Mouse (Mus musculus): ENCODE results near the gene Samd8. TPM values are rescaled to one million over a fixed set of nuclear protein-coding genes. Genes with fewer than 3 reads are reported as not detected.
A peak's percentile ranks its signal among the peaks of the same experiment; 100 is the strongest.

Samd8 gene
- total RNA-seq, 1 experiment: 31.4 TPM

DNA sequence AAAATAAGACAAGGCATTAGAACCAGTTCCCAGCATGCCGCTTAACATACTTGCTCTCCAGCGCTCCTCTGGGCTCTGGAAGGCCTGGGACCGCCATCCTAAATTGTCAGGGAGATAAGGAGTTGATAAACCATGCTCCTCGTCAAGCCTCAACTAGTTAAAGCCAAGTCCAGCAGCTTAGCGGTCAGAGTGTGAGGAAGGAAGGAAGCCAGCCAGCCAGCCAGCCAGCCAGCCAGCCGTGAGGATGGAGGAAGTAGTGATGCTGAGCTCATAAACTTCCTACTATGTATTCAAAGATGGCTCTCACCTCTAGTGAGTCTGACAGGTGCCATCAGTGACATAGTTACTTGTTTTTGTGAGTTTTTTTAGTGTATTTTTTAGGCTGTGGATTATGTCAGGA is 92.9 kb downstream of the Samd8 start:
- TF ChIP-seq ZC3H11A (IDR thresholded peaks at IDR 0.05; ENCODE audit: borderline replicate concordance, low read depth, low read length): no peak
- TF ChIP-seq CHD2 (IDR thresholded peaks at IDR 0.05; ENCODE audit: low read depth, low read length): no peak
- TF ChIP-seq MAFK (IDR thresholded peaks at IDR 0.05; ENCODE audit: insufficient read depth, low read depth, low read length): no peak
- Histone ChIP-seq H3K4me1 (ENCODE audit: control insufficient read depth in 2 of 2, insufficient read depth in 2 of 2, low read length in 2 of 2, poor library complexity in 1 of 2) (0 out of 4 replicates have a peak, but pooled peaks cover 0 to 2% of the 10 kb centered on the region in 2 experiments), H3K36me3 (ENCODE audit: control insufficient read depth, insufficient read depth, low read length, poor library complexity, severe bottlenecking) (peaks cover 64% of the 10 kb centered on the region), H3K27ac (ENCODE audit: insufficient read depth, low read depth, low read length, poor library complexity, severe bottlenecking) (no peak overlapping the region), H3K9me3 (ENCODE audit: control insufficient read depth, insufficient read depth, low read depth, low read length) (no peaks in the 10 kb centered on the region), H3K9ac (ENCODE audit: insufficient read depth, low read depth, low read length, poor library complexity, severe bottlenecking) (no peak overlapping the region), H3K4me3 (ENCODE audit: insufficient read depth in 1 of 2, low read depth in 1 of 2, low read length in 2 of 2, poor library complexity in 1 of 2, severe bottlenecking in 1 of 2) (no peak overlapping the region)
- in situ Hi-C loops (cut with MboI; ENCODE audit: low sequenced_read_pairs in 2 of 2, unreplicated experiment in 2 of 2): no loop called here
- no peak for DNase-seq (ENCODE audit: low read depth, low spot score)

GRCm38 (mm10) chr14:21846827-21847380 is 96.6 kb downstream of the Samd8 start:
- no peaks in the 10 kb centered on the region for H3K9me3 ChIP-seq (ENCODE audit: control insufficient read depth, insufficient read depth, low read depth, low read length)
- H3K9ac ChIP-seq (ENCODE audit: insufficient read depth, low read depth, low read length, poor library complexity, severe bottlenecking): peak overlapping the region; percentile 15; the same call in 1 of the 2 replicates
- in situ Hi-C loops (cut with MboI; ENCODE audit: low sequenced_read_pairs in 2 of 2, unreplicated experiment in 2 of 2): no loop called here
- H3K27ac ChIP-seq (ENCODE audit: insufficient read depth, low read depth, low read length, poor library complexity, severe bottlenecking): no peak overlapping the region
- H3K36me3 ChIP-seq (ENCODE audit: control insufficient read depth, insufficient read depth, low read length, poor library complexity, severe bottlenecking): peaks cover 41% of the 10 kb centered on the region
- DNase-seq (ENCODE audit: low read depth, low spot score): no peak
- TF ChIP-seq HCFC1 (IDR thresholded peaks at IDR 0.05; ENCODE audit: borderline replicate concordance, insufficient read depth, low read length): no peak
- TF ChIP-seq ZC3H11A (IDR thresholded peaks at IDR 0.05; ENCODE audit: borderline replicate concordance, low read depth, low read length): no peak
- no peak for TF ChIP-seq CHD2 (IDR thresholded peaks at IDR 0.05; ENCODE audit: low read depth, low read length)
- TF ChIP-seq ZNF384 (IDR thresholded peaks at IDR 0.05; ENCODE audit: low read depth, low read length): no peak
- no peak for TF ChIP-seq MAFK (IDR thresholded peaks at IDR 0.05; ENCODE audit: insufficient read depth, low read depth, low read length)
- peak overlapping the region; percentile 14 to 89; a peak in 2 of 4 replicates for H3K4me3 ChIP-seq (ENCODE audit: insufficient read depth in 1 of 2, low read depth in 1 of 2, low read length in 2 of 2, poor library complexity in 1 of 2, severe bottlenecking in 1 of 2)
- 0 out of 4 replicates have a peak, but pooled peaks cover 0 to 7% of the 10 kb centered on the region in 2 experiments for H3K4me1 ChIP-seq (ENCODE audit: control insufficient read depth in 2 of 2, insufficient read depth in 2 of 2, low read length in 2 of 2, poor library complexity in 1 of 2)

DNA sequence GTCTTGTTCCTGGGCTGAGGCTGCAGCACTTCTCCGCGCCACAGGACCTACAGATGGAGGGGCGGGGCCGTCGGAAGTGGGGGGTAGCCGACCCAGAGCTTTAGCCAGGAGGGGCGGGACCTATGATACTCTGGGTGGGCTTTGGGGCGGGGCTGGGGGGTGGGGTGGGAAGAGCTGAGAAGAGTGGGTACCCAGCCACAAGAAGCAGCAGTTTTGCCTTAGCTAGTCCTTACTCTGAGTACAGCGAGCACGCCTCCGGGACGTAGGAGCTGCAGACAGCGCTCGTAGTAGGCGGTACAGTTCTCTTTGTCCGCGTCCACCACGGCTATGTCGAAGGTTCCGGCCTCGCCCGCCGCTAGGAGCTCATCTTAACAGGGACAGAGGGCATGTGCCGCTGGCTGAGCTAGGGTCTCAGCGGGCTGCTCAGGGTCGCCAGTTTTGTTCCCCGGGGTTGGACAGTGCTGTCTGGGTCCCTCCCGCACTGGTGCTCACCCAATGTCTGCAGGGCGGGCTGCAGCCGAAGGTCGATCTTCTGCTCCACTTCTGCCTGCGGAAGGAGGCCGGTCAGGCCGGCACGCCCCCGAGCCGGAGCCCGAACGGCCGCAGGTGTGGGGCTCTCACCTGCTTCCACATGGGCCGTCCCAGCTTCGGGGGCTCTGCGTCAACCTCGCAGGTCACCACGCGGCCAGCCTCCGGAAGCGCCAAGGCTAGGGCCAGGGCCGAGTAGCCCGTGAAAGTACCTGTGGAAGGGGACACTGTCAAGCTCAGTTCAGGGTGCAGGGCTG is 97.2 kb downstream of the Samd8 start:
- H3K27ac ChIP-seq (ENCODE audit: insufficient read depth, low read depth, low read length, poor library complexity, severe bottlenecking): peak overlapping the region; percentile 74; the same call in 1 of the 2 replicates
- H3K4me3 ChIP-seq (ENCODE audit: insufficient read depth in 1 of 2, low read depth in 1 of 2, low read length in 2 of 2, poor library complexity in 1 of 2, severe bottlenecking in 1 of 2): peak overlapping the region; percentile 89 to 94
- no peaks in the 10 kb centered on the region for H3K9me3 ChIP-seq (ENCODE audit: control insufficient read depth, insufficient read depth, low read depth, low read length)
- peak; percentile 73 for DNase-seq (ENCODE audit: low read depth, low spot score)
- 0 out of 4 replicates have a peak, but pooled peaks cover 0 to 5% of the 10 kb centered on the region in 2 experiments for H3K4me1 ChIP-seq (ENCODE audit: control insufficient read depth in 2 of 2, insufficient read depth in 2 of 2, low read length in 2 of 2, poor library complexity in 1 of 2)
- in situ Hi-C loops (cut with MboI; ENCODE audit: low sequenced_read_pairs in 2 of 2, unreplicated experiment in 2 of 2): no loop called here
- peak overlapping the region; percentile 96 for H3K9ac ChIP-seq (ENCODE audit: insufficient read depth, low read depth, low read length, poor library complexity, severe bottlenecking)
- no peak for TF ChIP-seq ZNF384 (IDR thresholded peaks at IDR 0.05; ENCODE audit: low read depth, low read length)
- no peak for TF ChIP-seq ZC3H11A (IDR thresholded peaks at IDR 0.05; ENCODE audit: borderline replicate concordance, low read depth, low read length)
- H3K36me3 ChIP-seq (ENCODE audit: control insufficient read depth, insufficient read depth, low read length, poor library complexity, severe bottlenecking): peaks cover 36% of the 10 kb centered on the region

Other genes starting within 250 kb of the Samd8 start
- not detected in 2 replicates for gene Dupd1, start 36.0 kb upstream of the Samd8 start, total RNA-seq (2012; rRNA removed)
- gene Dusp13, start 650 bp downstream of the Samd8 start, total RNA-seq (2012; rRNA removed): 0.95 and 1.2 TPM in 2 replicates
- gene Vdac2, start 74.7 kb downstream of the Samd8 start, total RNA-seq (2012; rRNA removed): 251 and 305 TPM in 2 replicates
- 36.6 and 88.5 TPM in 2 replicates for gene Comtd1, start 98.4 kb downstream of the Samd8 start, total RNA-seq (2012; rRNA removed)
- 0.21 and 1.2 TPM in 2 replicates for gene Zfp503, start 239.1 kb downstream of the Samd8 start, total RNA-seq (2012; rRNA removed)

Data from ES-E14 (cell line).